Mouse (Mus musculus): ENCODE results near the gene Sertad1.
"Not testable (repeated sequence)": the region's sequence is repeated elsewhere in the genome, so short reads cannot be mapped to it uniquely, and the experiment has no call there.

Sertad1 gene

DNA sequence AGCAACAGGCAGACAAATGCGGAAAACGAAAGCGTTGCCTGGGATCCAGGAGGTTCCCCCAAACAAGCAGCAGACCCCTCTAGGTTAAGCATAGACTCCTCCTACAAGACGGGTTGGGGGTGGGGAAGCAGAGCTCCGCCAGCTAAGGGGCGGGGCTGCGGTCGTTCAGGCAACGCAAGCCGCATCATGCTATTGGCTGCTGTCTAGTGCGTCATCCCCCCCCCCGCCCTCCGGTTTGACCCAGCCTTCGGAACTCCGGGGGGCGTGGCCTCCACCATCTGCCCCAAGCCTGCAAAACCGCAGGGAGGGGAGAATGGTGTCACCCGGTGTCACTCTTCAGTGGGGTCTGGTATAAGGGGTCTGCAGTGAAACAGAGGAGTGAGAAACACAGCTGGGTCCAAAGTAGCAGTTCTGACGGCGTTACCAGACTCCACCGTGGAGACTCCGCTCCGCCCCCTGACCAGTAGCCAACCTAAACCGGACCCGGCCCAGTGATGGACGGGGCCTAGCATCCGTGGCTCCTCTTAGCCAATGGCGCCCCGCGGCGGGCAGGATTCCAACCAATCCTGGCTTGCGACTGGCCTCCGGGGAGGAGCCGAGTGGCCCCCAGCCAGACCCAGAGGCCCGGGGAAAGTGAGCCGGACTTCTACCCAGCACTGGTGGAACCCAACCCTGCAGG, 13.4 kb upstream of the Sertad1 start, which contains the start of gene Sertad3:
TSS of gene Sertad3 (plus strand) at position 613 of the 679 bp plus-strand sequence.
- peak; percentile 100 for DNase-seq (ENCODE audit: extremely low spot score)

DNA sequence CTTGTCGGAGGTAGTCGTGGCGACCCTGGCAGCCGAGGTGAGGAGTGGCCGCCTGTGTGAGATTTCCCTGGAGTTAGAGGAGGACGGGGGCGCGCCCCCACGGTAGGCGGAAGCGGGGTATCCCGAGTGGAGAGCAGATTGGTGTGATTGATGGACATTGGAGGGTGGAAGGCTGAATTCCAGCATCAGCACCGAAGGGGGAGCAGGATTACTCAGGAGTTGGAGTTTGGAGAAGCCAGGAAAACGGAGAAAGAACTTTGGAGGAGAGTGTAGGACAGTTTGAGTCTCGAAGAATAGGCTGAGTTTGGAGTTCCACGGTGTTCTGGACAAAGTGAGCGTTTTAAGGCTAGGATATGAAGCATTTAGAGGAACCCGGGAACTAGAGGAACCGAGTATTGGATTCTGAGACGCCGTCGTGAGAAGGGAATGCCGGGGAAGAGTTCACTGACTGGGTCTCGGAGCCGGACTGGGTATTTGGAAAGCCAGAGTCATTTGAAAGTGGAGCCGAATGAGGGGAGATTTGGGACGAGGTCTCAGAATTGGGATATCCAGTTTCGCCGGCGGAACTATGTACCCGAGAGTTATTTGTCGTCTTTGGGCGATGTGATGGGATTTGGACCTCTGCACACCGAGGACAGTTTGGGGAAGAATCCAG, 12.7 kb upstream of the Sertad1 start:
- DNase-seq (ENCODE audit: extremely low spot score): no peak

DNA sequence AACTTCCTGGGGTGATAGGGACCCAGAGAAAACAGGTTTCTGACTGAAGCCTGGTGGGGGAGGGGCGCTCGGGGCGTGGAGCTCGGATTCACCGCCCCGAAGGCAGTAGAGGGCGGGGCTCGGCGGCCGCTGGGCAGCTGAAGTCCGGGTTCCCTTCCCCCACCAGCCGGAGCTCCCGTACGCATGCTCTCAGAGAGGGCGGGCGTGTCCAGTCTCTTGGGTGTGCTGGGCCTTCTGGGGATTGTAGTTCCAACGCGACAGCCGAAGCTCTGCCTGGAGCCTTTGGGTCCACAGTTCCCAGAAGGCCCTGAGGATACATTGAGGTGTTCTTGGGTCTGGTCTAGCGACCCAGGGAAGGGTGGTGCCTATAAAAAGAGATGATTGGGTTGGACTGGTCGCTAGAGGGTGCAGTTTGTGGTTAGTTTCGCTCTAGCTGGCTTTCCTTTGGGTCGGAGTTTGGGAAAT, 12.2 kb upstream of the Sertad1 start:
- DNase-seq (ENCODE audit: extremely low spot score): peak; percentile 94

GRCm38 (mm10) chr7:27475596-27475995, 11.1 kb upstream of the Sertad1 start:
- DNase-seq (ENCODE audit: extremely low spot score): no peak

DNA sequence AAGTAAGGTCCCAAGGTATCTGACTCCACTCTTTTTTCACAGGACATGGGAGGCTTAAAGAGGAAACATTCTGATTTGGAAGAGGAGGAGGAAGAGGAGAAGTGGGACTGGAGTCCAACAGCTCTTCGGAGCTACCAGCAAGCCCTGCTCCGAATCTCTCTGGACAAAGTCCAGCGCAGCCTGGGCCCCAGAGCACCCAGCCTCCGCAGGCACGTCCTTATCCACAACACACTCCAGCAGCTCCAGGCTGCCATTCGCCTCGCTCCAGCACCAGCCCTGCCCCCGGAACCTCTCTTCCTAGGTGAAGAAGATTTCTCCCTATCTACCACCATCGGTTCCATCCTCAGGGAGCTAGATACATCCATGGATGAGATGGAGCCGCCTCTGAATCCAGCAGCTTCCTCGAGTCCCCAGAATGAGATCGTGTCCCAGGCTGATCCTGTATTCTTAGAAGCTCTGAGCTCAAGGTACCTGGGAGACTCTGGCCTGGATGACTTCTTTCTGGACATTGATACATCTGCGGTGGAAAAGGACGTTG, 10.5 kb upstream of the Sertad1 start:
- no peak for DNase-seq (ENCODE audit: extremely low spot score)

GRCm38 (mm10) chr7:27478561-27478960, 8.1 kb upstream of the Sertad1 start:
- DNase-seq (ENCODE audit: extremely low spot score): no peak

- no peak for DNase-seq (ENCODE audit: extremely low spot score)
Measured at GRCm38 (mm10) chr7:27479750-27480149, 7.0 kb upstream of the Sertad1 start.

GRCm38 (mm10) chr7:27480506-27480905, 6.2 kb upstream of the Sertad1 start:
- DNase-seq (ENCODE audit: extremely low spot score): no peak

- no peak for DNase-seq (ENCODE audit: extremely low spot score)
Measured at GRCm38 (mm10) chr7:27480927-27481626, 5.6 kb upstream of the Sertad1 start.

DNA sequence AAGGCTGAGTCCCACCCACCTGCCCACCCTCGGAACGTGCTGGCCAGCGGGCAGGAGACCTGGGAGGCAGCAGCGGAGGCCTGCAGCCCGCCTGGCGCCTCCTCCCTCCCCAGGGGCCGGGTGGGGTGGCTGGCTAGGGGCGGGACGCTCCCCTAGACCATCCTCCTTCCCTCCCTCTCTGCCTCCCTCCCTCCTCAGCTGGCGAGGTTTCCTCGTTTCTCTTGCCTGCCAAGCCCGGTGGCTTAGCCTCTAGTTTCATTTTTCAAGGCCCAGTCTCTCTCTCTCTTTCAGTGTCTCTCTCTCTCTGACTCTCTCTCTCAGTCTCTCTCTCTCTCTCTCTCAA, 5.1 kb upstream of the Sertad1 start:
- peak; percentile 87 for DNase-seq (ENCODE audit: extremely low spot score)

- DNase-seq (ENCODE audit: extremely low spot score): no peak
Measured at GRCm38 (mm10) chr7:27483860-27484259, 2.9 kb upstream of the Sertad1 start.

GRCm38 (mm10) chr7:27486102-27486769, 474 bp upstream of the Sertad1 start:
- DNase-seq (ENCODE audit: extremely low spot score): no peak

DNA sequence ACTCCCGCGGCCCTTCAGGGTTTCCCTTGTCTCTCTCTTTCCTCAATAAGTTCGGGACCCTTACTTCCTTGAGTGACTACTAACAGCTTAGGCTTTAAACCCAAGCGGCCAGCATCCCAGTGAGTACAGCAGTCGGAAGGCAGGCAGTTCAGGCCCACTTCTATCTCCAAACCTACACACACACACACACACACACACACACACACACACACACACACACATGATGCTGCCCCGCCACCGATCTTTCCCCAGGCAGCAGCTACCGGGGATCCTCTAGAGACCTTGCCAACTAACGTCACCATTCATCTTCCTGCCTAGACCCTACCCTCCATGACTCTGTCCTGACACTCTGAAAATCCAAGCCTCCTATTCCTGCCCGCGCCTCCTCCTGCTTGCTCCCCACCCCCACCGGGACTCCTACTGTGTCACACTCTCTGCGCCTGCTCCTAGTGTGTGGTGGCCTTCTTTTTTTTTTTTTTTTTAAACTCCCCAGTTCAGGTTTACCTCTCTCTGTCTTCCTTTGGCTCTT, 1.1 kb downstream of the Sertad1 start:
- DNase-seq (ENCODE audit: extremely low spot score): no peak

DNA sequence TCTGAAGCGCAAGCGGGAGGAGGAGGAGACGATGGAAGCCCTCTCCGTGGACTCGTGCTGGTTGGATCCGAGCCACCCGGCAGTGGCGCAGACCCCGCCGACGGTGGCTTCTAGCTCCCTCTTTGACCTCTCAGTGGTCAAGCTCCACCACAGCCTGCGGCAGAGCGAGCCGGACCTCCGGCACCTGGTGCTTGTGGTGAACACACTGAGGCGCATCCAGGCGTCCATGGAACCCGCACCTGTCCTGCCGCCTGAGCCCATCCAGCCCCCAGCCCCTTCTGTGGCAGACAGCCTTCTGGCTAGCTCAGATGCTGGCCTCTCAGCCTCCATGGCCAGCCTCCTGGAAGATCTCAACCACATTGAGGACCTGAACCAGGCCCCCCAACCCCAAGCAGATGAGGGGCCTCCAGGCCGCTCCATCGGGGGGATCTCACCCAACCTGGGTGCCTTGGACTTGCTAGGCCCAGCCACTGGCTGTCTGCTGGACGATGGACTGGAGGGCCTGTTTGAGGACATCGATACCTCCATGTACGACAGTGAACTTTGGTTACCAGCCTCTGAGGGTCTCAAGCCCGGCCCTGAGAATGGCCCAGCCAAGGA, 2.7 kb downstream of the Sertad1 start:
- DNase-seq (ENCODE audit: extremely low spot score): no peak

DNA sequence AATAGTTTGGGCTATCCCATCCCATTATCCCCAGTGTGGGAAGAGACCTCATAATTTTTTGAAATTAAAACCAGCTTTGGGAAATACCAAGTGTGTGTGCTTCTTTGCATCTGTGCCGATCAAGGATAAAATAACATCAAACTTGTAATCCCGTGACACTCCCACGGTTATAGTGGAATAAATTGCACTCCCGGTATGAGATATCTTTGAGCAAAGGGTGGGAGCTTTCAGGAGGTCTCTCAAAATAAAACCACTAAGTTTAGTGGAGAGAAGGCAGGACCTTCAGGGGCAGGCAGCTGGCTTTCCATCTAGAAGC, 3.5 kb downstream of the Sertad1 start:
- DNase-seq (ENCODE audit: extremely low spot score): no peak

GRCm38 (mm10) chr7:27490543-27491329, 4.0 kb downstream of the Sertad1 start:
- DNase-seq (ENCODE audit: extremely low spot score): peak; percentile 88

- DNase-seq (ENCODE audit: extremely low spot score): no peak
Measured at GRCm38 (mm10) chr7:27491856-27492255, 5.1 kb downstream of the Sertad1 start.

DNA sequence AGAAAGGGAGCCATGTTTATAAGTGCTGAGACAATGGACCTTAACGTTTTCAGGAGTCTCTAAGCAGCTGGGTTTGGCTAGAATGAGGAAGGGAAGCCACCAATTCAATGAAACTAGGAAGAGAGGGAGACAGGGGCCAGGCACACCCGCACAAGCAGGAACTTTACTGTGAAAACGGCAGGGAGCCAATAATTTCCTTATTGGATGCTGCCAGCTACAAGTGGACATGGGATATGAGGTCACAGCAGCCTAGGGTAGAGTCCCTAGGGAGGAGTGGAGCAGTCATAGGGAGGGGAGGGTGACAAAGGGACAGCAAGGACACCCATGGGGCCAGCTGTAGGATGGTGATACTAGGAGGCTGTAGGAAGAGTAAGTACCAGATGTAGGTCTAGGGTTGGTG, 6.3 kb downstream of the Sertad1 start:
- DNase-seq (ENCODE audit: extremely low spot score): no peak

- DNase-seq (ENCODE audit: extremely low spot score): no peak
Measured at GRCm38 (mm10) chr7:27493450-27493849, 6.7 kb downstream of the Sertad1 start.

DNA sequence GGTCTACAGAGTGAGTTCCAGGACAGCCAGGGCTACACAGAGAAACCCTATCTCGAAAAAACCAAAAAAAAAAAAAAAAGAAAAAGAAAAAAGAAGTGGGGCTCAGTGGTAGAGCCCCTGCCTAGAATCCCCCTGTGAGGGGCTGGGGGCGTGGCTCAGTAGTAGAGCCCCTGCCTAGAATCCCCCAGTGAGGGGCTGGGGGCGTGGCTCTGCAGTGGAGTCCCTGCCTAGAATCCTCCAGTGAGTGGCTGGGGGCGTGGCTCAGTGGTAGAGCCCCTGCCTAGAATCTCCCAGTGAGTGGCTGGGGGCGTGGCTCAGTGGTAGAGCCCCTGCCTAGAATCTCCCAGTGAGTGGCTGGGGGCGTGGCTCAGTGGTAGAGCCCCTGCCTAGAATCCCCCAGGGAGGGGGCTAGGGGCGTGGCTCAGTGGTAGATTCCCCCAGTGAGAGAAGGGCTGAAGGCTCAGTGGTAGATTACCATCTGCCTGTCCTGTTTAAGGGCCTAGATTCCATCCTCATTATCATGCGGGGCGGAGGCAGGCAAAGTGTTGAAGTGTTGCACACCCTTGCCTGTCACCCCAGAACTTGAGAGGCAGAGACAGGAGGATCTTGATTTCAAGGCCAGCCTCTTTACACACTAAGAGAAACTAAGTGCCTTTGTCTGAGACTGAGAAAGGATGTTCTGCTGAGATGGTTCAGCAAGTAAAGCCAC, 8.1 kb downstream of the Sertad1 start:
- not testable (repeated sequence) for DNase-seq (ENCODE audit: extremely low spot score)
